Mouse (Mus musculus) cortical plate, adult 2 months (tissue): ENCODE measurements at regions not wholly inside any gene's neighbourhood (a gene's known extent, or its start where the extent isn't known, plus 50 kb on each side); places are given as distances from the start of the nearest gene placed in this dataset.

Source experiments
- H3K27ac ChIP-seq: fragments of 200-500 bp; 2 replicates; pipeline ENCODE4 v1.5.1; 2012; ENCODE audit warnings: low read length, control low read depth, inconsistent platforms; ENCODE audit not compliant: insufficient read depth
- H3K4me1 ChIP-seq: fragments of 200-500 bp; 2 replicates; pipeline ENCODE4 v1.6.1; 2011; ENCODE audit warnings: low read length; ENCODE audit not compliant: control insufficient read depth, insufficient read depth
- H3K4me3 ChIP-seq: fragments of 200-500 bp; 2 replicates; pipeline ENCODE4 v1.5.1; 2011; ENCODE audit warnings: mild to moderate bottlenecking, low read length, control low read depth; ENCODE audit not compliant: insufficient read depth
- CTCF ChIP-seq: fragments of 200-500 bp; IDR thresholded peaks from 2 replicates; pipeline ENCODE4 v1.5.1; 2011; ENCODE audit warnings: mild to moderate bottlenecking, control low read depth, low read length; ENCODE audit not compliant: insufficient read depth; ENCODE audit errors: extremely low read depth
- POLR2A ChIP-seq: fragments of 200-500 bp; IDR thresholded peaks from 2 replicates; pipeline ENCODE4 v1.6.1; 2011; ENCODE audit warnings: mild to moderate bottlenecking, low read length, control low read depth; ENCODE audit not compliant: insufficient read depth; ENCODE audit errors: extremely low read depth

- TF ChIP-seq CTCF (no peak), POLR2A (no peak)
- Histone ChIP-seq H3K4me1 (no peaks in the 10 kb centered on the region), H3K4me3 (no peak overlapping the region), H3K27ac (no peak overlapping the region)
Observed at GRCm38 (mm10) chr9:32003730-32004129, 90.5 kb upstream of the Barx2 start.

DNA sequence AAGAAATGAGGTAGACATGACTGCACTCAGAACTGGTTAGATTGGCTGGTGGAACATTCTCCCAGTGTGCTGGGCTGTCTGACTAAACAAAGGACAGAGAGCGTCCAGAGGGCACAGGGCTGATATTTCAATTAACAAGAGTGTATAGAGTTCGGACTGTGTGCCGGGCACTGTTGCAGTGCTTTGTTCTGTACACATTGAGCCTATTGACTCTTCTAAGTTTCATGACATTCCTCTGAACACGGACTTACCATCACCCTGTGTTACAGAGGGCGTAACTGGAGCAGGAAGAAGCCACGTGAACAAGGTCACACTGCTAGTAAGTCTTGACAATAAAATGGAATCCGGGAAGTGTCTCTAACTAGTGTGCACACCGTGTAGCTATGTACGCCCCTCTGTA, 92.1 kb upstream of the Barx2 start:
- H3K4me3 ChIP-seq = no peak overlapping the region
- no peaks in the 10 kb centered on the region for H3K4me1 ChIP-seq
- no peak for TF ChIP-seq CTCF
- no peak for TF ChIP-seq POLR2A
- H3K27ac ChIP-seq = no peak overlapping the region

- H3K4me3 ChIP-seq = no peak overlapping the region
Observed at GRCm38 (mm10) chr9:32006350-32006749, 93.1 kb upstream of the Barx2 start.

GRCm38 (mm10) chr9:32010953-32011770, 97.9 kb upstream of the Barx2 start:
- TF ChIP-seq POLR2A (no peak), CTCF (no peak)
- Histone ChIP-seq H3K4me3 (no peak overlapping the region), H3K4me1 (no peaks in the 10 kb centered on the region), H3K27ac (no peak overlapping the region)

More at GRCm38 (mm10) chr9:32006350-32006749, 93.1 kb upstream of the Barx2 start:
- H3K4me1 ChIP-seq = no peaks in the 10 kb centered on the region
- no peak for TF ChIP-seq CTCF
- no peak for TF ChIP-seq POLR2A
- H3K27ac ChIP-seq = no peak overlapping the region

DNA sequence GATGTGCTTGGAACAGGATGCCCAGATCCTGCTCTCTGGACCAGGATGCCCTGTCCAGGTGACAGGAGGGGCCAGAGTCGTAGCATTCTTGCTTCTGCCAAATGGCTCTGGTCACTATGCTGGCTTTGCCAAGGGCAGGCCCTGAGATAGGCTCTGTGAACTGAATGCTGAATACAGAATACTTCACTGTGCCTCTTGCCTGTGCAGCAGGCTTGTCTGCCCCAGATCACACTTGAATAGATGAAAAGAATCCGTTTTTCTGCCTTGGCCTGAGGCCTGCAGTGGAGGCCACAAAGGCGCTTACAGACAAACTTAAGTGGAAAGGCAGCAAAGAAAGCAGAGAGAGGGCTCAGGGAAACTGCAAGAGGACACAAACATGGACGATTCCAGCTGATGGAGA, 99.7 kb upstream of the Arhgap32 start:
- Histone ChIP-seq H3K27ac (peak overlapping the region; percentile 86; the same call in 1 of the 2 replicates), H3K4me1 (no peaks in the 10 kb centered on the region), H3K4me3 (peak overlapping the region; percentile 24; the same call in 1 of the 2 replicates)
- TF ChIP-seq POLR2A (no peak), CTCF (no peak)

DNA sequence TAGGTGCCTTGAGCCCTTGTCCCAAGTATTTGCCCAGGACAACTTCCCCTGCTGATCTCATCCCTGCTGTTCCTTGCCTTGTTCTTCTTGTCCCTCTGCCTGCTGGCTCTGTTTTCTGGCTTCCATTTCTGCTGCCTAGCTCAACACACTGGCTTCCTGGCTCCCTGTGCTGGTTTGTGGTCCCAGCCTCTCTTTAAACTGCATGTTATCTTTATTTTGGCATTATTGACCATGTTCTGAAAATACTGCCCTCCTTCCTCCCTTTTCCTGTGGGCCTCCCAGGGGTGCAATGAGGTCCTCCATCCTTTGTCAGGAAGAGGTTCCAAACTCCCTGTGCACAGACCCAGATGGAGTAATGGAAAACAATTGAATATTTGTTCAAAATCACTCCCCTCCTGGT, 97.9 kb upstream of the Arhgap32 start:
- TF ChIP-seq CTCF (no peak), POLR2A (no peak)
- no peaks in the 10 kb centered on the region for H3K4me1 ChIP-seq
- no peak overlapping the region for H3K4me3 ChIP-seq

DNA sequence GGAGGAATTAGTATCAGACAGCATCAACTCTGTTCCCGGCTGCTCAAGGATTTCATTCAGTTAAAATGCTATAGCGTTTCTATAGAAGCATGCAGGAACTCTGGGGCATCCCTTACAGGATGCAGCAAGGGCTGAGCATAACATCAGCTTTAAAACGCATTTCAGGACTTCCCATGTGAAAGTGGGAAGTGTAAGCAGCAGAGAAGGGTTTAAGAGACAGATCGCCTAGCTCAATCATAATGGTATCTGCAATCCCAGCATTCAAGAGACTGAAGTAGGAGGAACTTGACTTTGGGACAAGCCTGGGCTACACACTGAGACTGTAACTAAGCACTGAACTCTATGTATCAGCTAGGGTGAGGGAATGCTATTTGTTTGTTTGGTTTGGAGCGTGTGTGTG, 96.2 kb upstream of the Arhgap32 start:
- H3K27ac ChIP-seq = no peak overlapping the region
- H3K4me1 ChIP-seq = no peaks in the 10 kb centered on the region
- no peak overlapping the region for H3K4me3 ChIP-seq
- TF ChIP-seq POLR2A (no peak), CTCF (no peak)

More for the DNA sequence above, 97.9 kb upstream of the Arhgap32 start:
- H3K27ac ChIP-seq = no peak overlapping the region

- H3K4me1 ChIP-seq = no peaks in the 10 kb centered on the region
- no peak overlapping the region for H3K27ac ChIP-seq
- no peak overlapping the region for H3K4me3 ChIP-seq
- TF ChIP-seq CTCF = no peak
- no peak for TF ChIP-seq POLR2A
Observed at GRCm38 (mm10) chr9:32020942-32021731, 94.8 kb upstream of the Arhgap32 start.

DNA sequence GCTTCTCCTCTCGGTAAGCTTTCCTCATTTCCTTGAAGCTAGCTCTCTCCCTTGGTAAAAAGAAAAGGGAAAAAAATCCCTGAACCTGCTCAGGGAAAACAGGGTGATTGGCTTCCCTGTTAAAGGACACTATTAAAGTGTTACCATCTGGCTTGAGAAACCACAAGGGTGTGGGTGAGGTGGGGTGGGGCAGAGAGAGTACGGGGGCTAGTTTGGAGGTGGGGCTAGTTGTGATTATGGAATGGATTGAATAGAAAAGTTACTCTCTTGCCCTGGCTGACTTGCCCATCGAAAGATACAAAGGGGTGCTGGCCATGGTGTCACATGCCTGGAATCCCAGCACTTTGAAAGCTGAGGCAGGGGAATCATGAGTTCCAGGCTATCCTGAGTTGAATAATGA, 94.2 kb upstream of the Arhgap32 start:
- no peak for TF ChIP-seq POLR2A
- no peak for TF ChIP-seq CTCF
- Histone ChIP-seq H3K27ac (no peak overlapping the region), H3K4me1 (no peaks in the 10 kb centered on the region), H3K4me3 (no peak overlapping the region)
